Mouse (Mus musculus): Measurements from ENCODE around the gene Golm1.

GRCm38 (mm10) chr13:59710230-59710629 is 34.6 kb upstream of the Golm1 start, which contains the start of gene Spata31d1a:
- TF ChIP-seq POLR2A (IDR thresholded peaks at IDR 0.05; ENCODE audit: control insufficient read depth, extremely low read depth, insufficient read depth, low read length, poor library complexity) (no peak), CTCF (IDR thresholded peaks at IDR 0.05; ENCODE audit: borderline replicate concordance, control insufficient read depth, extremely low read depth, insufficient read depth, low read length, poor library complexity) (no peak)

All from thymus, adult 2 months (tissue).